Mouse (Mus musculus) monocyte, adult 5-6 weeks (primary cell): Measurements from ENCODE around the gene Ccdc39. TPM values are rescaled to one million over a fixed set of nuclear protein-coding genes. Genes with fewer than 3 reads are reported as not detected.

ENCODE experiments used
- ATAC-seq: fragments of 153-309, 156-312 bp; replicated peaks from 2 replicates; pipeline ENCODE4 v1.8.0; 2017; ENCODE audit warnings: mild to moderate bottlenecking; ENCODE audit not compliant: low TSS enrichment, insufficient number of reproducible peaks, severe bottlenecking, poor library complexity, low FRiP score
- total RNA-seq: library from RNA; stranded (forward); fragments of 200-1000, 200-491, 200-594 nt; gene quantifications from 3 replicates; pipeline ENCODE4 v1.2.3, GENCODE M21; 2017

Gene Ccdc39
- total RNA-seq, 1 experiment from 2014 or later, result 0.67 TPM

DNA sequence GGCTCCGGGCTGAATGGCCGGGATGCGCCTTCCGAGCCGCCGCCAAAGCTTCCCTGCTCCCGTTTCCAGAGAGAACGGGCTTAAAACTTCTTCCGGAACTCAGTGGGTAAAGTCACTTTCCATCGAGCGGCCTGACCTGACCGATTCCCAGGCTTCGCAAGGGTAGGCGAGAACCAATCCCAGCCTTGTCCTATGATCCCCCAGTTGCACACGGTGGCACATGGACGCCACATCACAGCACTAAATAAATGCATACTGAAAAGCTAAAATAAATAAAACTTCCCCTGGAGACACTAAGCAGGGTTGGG is 43.6 kb downstream of the Ccdc39 start:
- no peak for ATAC-seq

DNA sequence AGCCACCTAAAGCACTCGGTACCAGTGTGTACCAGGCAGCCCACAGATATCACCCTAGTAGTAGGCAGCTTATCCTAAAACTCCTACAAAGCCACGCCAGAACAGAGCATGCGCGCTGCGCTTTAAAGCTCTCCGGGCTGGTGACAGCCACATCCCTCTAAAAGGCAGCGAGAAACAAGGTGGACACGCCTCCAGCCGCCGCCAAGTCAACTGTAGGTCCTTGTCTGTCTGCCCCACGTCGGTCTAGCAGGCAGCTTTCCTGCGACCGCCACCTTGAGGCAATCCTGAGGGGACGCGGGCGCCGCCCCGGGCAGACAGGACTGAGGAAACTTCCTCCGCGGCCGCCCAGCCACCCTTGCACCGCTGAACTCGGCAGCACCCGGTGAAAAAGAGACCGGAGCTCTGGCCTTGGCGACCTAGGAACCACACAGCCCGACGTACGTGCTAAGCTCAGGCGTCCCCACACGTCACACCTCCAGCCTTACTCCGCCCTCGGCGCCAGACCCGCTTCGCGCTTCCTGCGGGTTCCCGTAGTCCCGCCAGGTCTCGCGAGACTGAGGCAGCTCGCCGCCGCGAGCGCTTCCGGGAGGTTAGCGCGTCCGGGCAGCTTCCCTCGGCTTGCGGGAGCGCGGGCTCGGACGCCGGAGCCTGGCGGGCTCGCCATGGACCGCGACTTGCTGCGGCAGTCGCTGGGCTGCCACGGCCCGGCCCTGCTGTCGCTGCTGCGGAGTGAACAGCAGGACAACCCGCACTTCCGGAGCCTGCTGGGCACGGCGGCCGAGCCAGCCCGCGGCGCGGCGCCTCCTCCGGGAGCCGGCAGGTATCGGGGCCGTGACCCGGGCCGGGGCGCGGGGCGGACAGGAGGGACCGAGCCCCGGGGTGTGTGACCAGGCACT is 44.2 kb downstream of the Ccdc39 start, which contains the start of gene Ttc14:
TSS of gene Ttc14 (plus strand) at position 216 of the 896 bp plus-strand sequence.
- peak; percentile 96 for ATAC-seq

DNA sequence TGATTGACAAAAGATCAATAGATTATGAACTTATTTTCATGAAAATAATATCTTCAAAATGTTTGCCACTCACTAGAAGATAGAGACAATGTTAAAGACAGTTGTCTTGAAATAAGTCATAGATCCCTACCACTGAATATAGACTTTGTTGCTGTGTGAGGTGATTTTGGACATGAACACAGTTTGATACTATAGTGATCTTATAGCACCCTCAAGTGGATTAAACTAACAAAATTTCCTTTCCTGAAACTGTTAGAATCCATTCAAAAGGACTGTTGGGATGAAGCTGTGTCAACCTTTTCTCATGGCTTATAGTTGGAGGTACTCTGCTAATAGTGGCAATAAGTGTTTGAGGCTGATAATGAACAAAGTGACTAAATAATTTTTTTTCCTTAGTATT is 53.1 kb downstream of the Ccdc39 start:
- no peak for ATAC-seq

Other genes with a start within 250 kb of the Ccdc39 start
- 123 to 199 TPM (median 133 TPM) in 3 replicates for gene Ttc14, start 44.5 kb downstream of the Ccdc39 start, total RNA-seq
- 248 to 281 TPM (median 254 TPM) in 3 replicates for gene Fxr1, start 175.6 kb upstream of the Ccdc39 start, total RNA-seq
- 61.8 to 160 TPM (median 77.5 TPM) in 3 replicates for gene Dnajc19, start 237.0 kb upstream of the Ccdc39 start, total RNA-seq